Mouse (Mus musculus): ENCODE results near the gene Zfp462.

DNA sequence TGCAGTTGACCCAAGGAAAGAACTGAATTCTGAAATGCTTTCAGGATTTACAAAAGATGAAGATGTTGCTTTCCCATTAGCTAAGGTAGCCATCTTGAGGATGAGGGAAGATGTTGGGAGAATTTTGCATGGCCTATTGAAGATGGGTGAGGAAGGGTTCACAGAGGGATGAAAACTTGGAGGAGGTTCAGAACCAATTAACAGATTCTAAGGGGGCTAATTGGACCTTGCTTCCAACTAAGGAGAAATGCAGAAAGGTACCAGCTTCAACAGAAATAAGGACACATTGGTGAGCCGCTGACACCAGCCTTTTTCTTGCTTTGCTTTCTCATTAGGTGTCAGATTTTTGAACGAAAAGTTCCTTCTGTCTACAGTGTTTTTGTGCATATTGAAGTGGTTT, 6.0 kb downstream of the Zfp462 start:
- TF ChIP-seq POLR2A (IDR thresholded peaks at IDR 0.05; ENCODE audit: insufficient read depth, low read depth, low read length) (no peak), CTCF (IDR thresholded peaks at IDR 0.05) (no peak), EP300 (IDR thresholded peaks at IDR 0.05; ENCODE audit: insufficient read depth, low read depth, low read length) (no peak)
